Mouse (Mus musculus) brain, embryonic 18.5 days (tissue): Measurements from ENCODE around the gene Tfdp2.

Experiments
- DNase-seq: peaks from one replicate; pipeline ENCODE4 v3.0.0-alpha.2; 2012; ENCODE audit warnings: low read depth, low spot score

The Tfdp2 gene

DNA sequence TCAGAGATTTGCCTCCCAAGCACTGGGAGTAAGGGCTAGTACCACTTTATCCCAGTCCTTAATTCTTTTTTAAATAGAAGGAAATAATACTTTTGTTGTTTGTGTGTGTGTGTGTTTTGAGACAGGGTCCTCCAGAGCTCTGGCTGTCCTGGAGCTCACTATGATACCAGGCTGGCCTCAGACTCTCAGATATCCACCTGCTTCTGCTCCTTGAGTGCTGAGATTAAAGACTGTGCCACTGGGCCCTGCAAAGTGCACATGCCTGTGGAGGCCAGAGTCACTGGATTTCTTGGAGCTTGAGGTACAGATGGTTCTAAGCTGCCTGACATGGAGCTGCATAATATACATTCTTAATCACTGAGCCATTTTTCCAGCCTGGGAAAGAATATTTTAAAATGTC is 32.2 kb downstream of the Tfdp2 start:
- no peak for DNase-seq

DNA sequence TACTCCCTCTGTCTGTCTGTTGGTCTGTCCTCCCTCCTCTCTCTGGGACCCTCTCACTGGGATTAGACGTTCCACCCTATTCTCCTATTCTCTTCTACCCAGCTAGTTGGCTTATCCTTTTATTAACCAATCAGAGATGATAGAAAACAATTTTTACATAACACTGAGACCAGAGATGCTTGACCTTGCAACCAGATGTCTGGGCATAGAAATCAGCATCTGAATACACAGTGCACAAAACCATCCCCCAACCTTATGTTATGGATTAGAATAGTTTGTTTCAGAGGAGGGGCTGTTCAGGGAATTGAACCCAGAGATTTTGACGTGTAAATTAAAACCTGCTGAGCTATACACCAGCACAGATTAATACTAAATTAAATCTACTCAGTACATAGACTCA is 34.2 kb downstream of the Tfdp2 start:
- DNase-seq, result no peak

DNA sequence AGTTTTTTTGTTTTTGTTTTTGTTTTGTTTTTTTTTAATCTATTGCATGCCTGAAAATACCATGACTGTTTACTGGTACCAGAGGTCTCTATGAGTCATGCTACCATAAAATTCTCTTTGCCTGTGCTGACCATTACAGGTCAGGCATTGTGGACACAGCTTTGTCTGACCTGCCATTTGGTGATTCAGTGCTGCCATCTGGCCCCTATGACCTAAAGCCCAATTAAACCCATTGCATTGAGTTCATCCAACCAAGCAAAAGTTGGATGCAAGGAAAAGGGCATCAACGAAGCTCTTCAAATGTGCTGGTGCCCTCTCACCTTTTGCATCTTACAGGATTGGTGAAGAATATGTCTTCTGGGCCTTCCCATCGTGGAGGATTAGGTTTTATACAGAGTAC is 39.4 kb downstream of the Tfdp2 start:
- no peak for DNase-seq

GRCm38 (mm10) chr9:96237391-96237790 is 41.3 kb downstream of the Tfdp2 start:
- DNase-seq, result no peak

DNA sequence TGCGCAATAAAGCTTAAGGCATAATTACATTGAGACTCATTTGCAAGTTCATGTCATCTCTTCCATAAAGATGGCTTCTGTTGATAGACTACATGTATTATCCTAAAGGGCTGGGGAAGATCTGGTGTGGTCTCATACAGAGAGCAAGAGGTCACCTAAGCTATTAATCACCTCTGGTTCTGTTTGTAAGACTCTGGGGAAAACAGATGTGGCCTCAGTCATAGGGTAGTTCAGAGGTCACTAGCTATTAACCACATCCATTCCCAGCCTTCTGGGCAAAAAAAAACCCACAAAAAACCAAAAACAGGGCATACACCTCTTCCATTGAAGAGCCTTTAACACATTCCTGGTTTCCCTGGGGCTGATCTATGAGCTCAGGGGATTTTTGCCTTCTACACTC is 42.2 kb downstream of the Tfdp2 start:
- no peak for DNase-seq

DNA sequence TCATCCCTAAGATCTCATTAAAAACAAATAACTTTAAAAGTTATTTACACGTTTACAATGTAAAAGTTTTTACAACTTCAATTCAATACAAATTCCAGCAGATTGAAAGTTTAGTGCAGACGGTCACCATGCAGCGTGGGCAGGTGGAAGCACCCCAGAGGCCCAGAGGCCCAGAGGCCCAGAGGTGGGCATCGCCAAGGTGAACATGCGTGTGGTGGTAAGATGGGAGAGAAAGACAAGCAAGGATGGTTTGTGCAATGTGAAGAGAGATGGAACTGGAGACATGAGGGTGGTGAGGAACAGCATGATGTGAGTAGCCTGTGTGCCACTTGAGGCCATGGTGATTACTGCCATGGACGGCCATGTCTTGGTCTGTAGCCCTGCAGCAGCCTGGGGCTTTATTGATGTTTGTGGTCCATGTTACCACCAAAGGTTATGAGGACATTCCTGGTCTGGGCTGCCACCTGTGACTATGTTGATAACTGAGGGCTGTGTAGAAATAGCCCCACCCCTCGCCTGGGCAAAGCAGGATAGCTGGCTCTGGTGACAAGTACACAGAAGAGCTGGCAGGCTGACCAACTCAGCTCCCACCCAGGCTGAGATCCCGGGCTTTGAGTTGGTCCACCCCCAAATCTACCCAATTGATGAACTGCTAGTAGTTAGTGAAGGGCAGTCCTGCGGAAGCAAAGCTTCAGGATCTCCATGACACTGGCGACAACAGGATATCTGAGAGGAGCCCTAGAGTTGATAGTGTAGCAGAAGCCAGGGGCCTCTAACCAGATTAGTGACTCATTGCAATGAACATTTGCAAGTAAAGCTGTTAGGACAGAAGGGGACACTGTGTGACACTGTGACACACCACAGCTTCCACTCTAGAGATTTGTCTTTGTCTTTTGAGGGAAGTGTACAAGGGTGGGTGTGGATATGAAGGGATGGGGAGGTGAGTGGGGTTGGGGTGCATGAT is 45.3 kb downstream of the Tfdp2 start:
- DNase-seq, result no peak

- no peak for DNase-seq
These were observed 47.8 kb downstream of the Tfdp2 start for GRCm38 (mm10) chr9:96243915-96244314.

DNA sequence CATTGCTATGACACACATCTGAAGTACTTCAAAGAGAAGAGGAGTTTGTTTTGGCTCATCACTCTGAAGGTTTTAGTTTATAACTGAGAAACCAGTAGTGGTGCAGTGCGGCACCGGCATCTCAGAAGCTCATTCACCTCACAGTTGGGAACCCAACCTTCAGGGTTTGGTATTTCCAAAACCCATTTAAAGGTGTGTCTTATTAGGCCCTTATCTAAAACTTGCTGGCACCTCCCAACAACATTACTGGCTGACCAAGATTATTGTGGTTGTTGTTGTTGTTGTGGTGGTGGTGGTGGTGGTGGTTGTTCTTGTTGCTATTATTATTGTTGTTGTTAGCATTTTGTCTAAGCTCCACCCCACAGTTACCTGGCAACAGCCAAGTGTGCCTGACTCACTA is 58.7 kb downstream of the Tfdp2 start:
- DNase-seq, result no peak

DNA sequence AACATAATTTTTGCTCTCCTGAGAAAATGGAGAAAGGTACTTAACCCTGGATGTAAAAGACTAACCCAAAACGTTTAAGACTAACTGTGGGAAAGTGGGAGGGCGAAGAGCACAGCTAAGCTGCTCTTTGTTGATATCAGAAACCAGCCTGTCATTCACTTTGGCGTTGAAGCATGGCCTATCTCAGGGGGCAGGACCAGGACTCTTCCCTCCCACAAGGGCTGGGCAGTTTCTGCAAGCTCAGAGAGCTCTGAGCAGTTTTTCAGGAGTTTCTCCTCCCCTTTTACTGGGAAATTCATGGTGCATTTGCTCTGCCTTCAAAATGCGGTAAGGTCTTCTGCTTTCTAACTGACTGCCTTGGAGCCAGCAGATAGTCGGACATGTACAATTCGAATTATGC is 62.4 kb downstream of the Tfdp2 start:
- no peak for DNase-seq

DNA sequence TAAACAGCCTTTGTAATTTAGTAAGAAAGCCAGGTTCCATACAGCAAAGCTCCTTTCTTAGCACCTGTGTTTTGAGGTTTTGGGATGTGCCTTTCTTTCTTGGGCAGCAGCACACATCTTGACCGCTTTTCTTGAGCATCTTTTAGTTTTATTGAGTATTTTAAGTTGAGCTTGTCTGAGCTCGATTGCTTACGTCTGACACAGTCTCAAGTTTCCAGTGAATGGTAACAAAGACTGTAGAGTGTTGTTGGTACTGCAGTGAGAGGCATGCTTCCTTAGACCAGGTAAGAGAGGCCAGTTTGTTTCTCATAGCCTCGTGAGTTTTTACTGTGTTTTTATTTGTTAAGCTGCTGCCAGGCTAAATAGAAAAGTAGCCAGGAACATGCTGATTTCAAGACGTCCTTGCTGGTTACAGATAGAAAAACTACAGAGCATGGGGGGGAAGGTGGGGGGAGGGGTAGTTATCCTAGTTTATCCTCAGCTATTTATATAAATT is 63.0 kb downstream of the Tfdp2 start:
- DNase-seq, result peak; percentile 60

GRCm38 (mm10) chr9:96259753-96260520 is 63.9 kb downstream of the Tfdp2 start:
- DNase-seq, result peak; percentile 20

DNA sequence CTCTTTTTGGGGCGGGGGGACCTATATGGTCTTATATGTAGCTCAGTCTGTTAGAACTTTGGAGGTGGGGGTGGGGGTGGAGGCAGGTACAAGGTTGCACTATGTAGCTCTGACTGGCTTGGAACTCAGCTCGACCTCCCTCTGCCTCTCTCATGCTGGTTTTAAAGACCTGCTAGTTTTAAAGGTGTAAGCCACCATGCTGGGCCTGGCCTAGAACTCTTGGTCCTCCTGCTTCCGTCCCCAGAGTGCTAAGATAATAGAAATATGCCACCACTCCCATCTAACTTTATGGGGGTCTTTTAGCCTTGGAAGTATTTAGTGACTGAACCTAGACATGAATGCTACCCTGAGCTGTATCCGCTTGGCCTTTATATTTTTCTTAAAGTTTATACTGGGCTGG is 65.0 kb downstream of the Tfdp2 start:
- DNase-seq, result no peak

GRCm38 (mm10) chr9:96261980-96262379 is 65.9 kb downstream of the Tfdp2 start:
- no peak for DNase-seq

DNA sequence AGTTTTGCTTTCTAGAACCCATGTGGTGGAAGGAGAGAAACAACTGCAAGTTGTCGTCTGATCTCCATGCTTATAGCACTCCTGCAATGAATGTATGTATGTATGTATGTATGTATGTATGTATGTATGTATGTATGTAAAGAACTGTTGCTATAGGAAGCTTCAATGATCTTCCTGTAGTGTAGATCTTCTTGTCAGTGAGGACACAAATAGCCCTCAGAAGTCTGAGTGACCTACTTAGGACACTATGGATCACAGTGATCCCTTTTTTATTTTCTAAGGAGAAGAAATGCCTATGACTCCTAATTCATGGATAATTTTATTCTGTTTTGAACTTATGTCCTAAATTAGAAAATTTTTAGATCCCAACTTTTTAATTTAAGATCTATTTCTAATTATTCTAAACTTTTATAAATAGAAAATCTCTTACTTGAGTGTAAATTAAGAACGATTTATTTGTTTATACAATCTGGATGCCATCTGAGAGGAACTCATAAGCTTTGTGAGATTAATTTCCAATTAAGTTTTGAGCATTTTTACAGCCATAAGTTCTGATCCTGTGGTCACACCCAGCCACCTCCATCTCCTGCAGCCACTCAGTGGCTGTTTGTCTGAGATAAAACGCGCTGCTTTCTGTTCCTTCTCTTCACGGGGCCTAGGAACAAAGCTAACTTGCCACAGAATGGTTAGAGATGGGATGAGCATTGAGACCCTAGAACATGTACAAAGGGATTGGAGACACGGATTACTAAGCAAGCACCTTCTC is 70.9 kb downstream of the Tfdp2 start:
- no peak for DNase-seq

- DNase-seq, result no peak
These were observed 71.5 kb downstream of the Tfdp2 start for GRCm38 (mm10) chr9:96267559-96267948.

GRCm38 (mm10) chr9:96269726-96270125 is 73.7 kb downstream of the Tfdp2 start:
- DNase-seq, result no peak

- DNase-seq, result no peak
These were observed 79.5 kb downstream of the Tfdp2 start for GRCm38 (mm10) chr9:96275543-96275942.

DNA sequence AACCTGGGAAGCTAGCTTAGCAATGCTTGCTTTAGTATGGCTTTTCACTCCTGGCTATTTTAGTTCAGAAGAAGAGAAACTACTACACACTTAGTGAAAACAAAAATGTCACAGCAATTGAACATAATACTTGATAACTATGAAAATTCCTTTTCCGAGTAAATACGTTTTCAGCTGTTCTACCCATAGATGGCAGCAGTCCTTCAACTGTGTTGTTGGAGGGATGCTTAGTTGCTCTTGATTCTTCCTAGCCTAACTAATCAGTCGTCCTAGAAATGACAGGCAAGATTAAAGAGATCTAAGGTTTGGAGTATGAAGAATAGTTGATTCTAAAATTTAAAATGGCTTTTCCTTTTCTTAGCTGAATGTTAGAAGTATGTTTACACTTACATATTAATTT is 85.4 kb downstream of the Tfdp2 start:
- no peak for DNase-seq

DNA sequence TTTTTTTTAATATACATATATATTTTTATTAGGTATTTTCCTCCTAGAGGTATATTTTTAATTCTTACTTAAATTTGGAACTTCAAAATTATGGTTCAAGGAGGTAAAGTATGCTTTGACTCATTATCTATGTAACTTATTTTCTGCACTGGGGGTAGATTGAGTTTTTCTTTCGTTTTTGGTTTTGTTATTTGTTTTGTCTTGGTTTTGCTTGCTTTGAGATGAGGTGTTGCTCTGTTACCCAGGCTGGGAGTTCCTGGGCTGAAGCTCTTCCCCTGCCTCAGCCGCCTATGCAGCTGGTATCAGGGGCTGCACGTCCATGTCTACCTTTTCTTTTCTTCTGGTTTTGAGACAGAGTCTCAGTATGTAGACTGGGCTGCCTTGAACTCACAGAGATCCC is 86.0 kb downstream of the Tfdp2 start:
- DNase-seq, result no peak

GRCm38 (mm10) chr9:96284916-96285315 is 88.8 kb downstream of the Tfdp2 start:
- no peak for DNase-seq

DNA sequence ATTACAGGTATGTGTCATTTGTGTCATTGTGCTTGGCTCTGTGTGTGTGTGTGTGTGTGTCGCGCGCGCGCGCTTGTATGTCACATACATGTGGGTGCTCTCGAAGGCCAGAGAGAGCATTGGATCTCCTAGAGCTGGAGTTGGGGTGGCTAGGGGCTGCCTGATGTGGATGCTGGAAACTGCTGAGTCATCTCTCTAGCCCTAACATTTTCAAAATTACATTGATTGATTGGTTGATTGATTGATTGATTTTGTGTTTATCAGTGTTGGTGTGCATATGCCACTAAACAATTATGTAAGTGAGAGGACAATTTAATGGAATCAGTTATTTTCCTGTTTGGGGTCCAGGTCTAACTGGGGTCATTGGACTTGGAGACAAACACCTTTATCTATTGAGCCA is 96.1 kb downstream of the Tfdp2 start:
- no peak for DNase-seq
